Mouse (Mus musculus): ENCODE measurements around the gene Cnnm2. TPM values are rescaled to one million over a fixed set of nuclear protein-coding genes. Genes with fewer than 3 reads are reported as not detected.

Gene Cnnm2
- polyA plus RNA-seq, 1 experiment: 7.4 TPM

- Histone ChIP-seq H3K4me3 (ENCODE audit: control insufficient read depth, insufficient read depth, low read length) (no peak overlapping the region), H3K27ac (ENCODE audit: control insufficient read depth, insufficient read depth, low read length) (no peak overlapping the region), H3K4me1 (replicated peaks; ENCODE audit: control insufficient read depth, insufficient read depth, low read length) (0 out of 2 replicates have a peak, but pooled peaks cover 2% of the 10 kb centered on the region), H3K36me3 (ENCODE audit: control insufficient read depth, insufficient read depth, low read length) (no peaks in the 10 kb centered on the region), H3K27me3 (ENCODE audit: control insufficient read depth, insufficient read depth, low read length) (no peaks in the 10 kb centered on the region)
- TF ChIP-seq CTCF (IDR thresholded peaks at IDR 0.05; ENCODE audit: borderline replicate concordance, control insufficient read depth, extremely low read depth, insufficient read depth, low read length, poor library complexity) (no peak), POLR2A (IDR thresholded peaks at IDR 0.05; ENCODE audit: control insufficient read depth, extremely low read depth, insufficient read depth, low read length, poor library complexity) (no peak)
- WGBS: 43% methylated on average over 7 of the region's 7 CpGs
- DNase-seq: no peak
These were observed 57.9 kb downstream of the Cnnm2 start for GRCm38 (mm10) chr19:46819276-46819675.

GRCm38 (mm10) chr19:46822491-46822890 is 61.1 kb downstream of the Cnnm2 start:
- H3K27me3 ChIP-seq (ENCODE audit: control insufficient read depth, insufficient read depth, low read length): no peaks in the 10 kb centered on the region
- H3K36me3 ChIP-seq (ENCODE audit: control insufficient read depth, insufficient read depth, low read length): no peaks in the 10 kb centered on the region
- 97% methylated on average over 4 of the region's 4 CpGs for WGBS
- H3K27ac ChIP-seq (ENCODE audit: control insufficient read depth, insufficient read depth, low read length): no peak overlapping the region
- DNase-seq: no peak
- TF ChIP-seq POLR2A (IDR thresholded peaks at IDR 0.05; ENCODE audit: control insufficient read depth, extremely low read depth, insufficient read depth, low read length, poor library complexity) (no peak), CTCF (IDR thresholded peaks at IDR 0.05; ENCODE audit: borderline replicate concordance, control insufficient read depth, extremely low read depth, insufficient read depth, low read length, poor library complexity) (no peak)
- no peak overlapping the region for H3K4me3 ChIP-seq (ENCODE audit: control insufficient read depth, insufficient read depth, low read length)
- 0 out of 2 replicates have a peak, but pooled peaks cover 2% of the 10 kb centered on the region for H3K4me1 ChIP-seq (replicated peaks; ENCODE audit: control insufficient read depth, insufficient read depth, low read length)

- WGBS: 94% methylated on average over 5 of the region's 5 CpGs
- no peaks in the 10 kb centered on the region for H3K36me3 ChIP-seq (ENCODE audit: control insufficient read depth, insufficient read depth, low read length)
- DNase-seq: no peak
- H3K4me3 ChIP-seq (ENCODE audit: control insufficient read depth, insufficient read depth, low read length): no peak overlapping the region
- 0 out of 2 replicates have a peak, but pooled peaks cover 2% of the 10 kb centered on the region for H3K4me1 ChIP-seq (replicated peaks; ENCODE audit: control insufficient read depth, insufficient read depth, low read length)
- TF ChIP-seq POLR2A (IDR thresholded peaks at IDR 0.05; ENCODE audit: control insufficient read depth, extremely low read depth, insufficient read depth, low read length, poor library complexity): no peak
- TF ChIP-seq CTCF (IDR thresholded peaks at IDR 0.05; ENCODE audit: borderline replicate concordance, control insufficient read depth, extremely low read depth, insufficient read depth, low read length, poor library complexity): no peak
- no peaks in the 10 kb centered on the region for H3K27me3 ChIP-seq (ENCODE audit: control insufficient read depth, insufficient read depth, low read length)
- no peak overlapping the region for H3K27ac ChIP-seq (ENCODE audit: control insufficient read depth, insufficient read depth, low read length)
These were observed 62.4 kb downstream of the Cnnm2 start for GRCm38 (mm10) chr19:46823759-46824158.

GRCm38 (mm10) chr19:46824867-46825266 is 63.5 kb downstream of the Cnnm2 start:
- no peak for TF ChIP-seq CTCF (IDR thresholded peaks at IDR 0.05; ENCODE audit: borderline replicate concordance, control insufficient read depth, extremely low read depth, insufficient read depth, low read length, poor library complexity)
- TF ChIP-seq POLR2A (IDR thresholded peaks at IDR 0.05; ENCODE audit: control insufficient read depth, extremely low read depth, insufficient read depth, low read length, poor library complexity): no peak
- 93% methylated on average over 7 of the region's 7 CpGs for WGBS
- Histone ChIP-seq H3K27ac (ENCODE audit: control insufficient read depth, insufficient read depth, low read length) (no peak overlapping the region), H3K4me1 (replicated peaks; ENCODE audit: control insufficient read depth, insufficient read depth, low read length) (no peaks in the 10 kb centered on the region), H3K36me3 (ENCODE audit: control insufficient read depth, insufficient read depth, low read length) (no peaks in the 10 kb centered on the region), H3K4me3 (ENCODE audit: control insufficient read depth, insufficient read depth, low read length) (no peak overlapping the region), H3K27me3 (ENCODE audit: control insufficient read depth, insufficient read depth, low read length) (no peaks in the 10 kb centered on the region)
- no peak for DNase-seq

- Histone ChIP-seq H3K27ac (ENCODE audit: control insufficient read depth, insufficient read depth, low read length) (no peak overlapping the region), H3K4me1 (replicated peaks; ENCODE audit: control insufficient read depth, insufficient read depth, low read length) (no peaks in the 10 kb centered on the region), H3K27me3 (ENCODE audit: control insufficient read depth, insufficient read depth, low read length) (no peaks in the 10 kb centered on the region), H3K4me3 (ENCODE audit: control insufficient read depth, insufficient read depth, low read length) (no peak overlapping the region), H3K36me3 (ENCODE audit: control insufficient read depth, insufficient read depth, low read length) (no peaks in the 10 kb centered on the region)
- WGBS: 91% methylated on average over 5 of the region's 5 CpGs
- DNase-seq: no peak
- TF ChIP-seq POLR2A (IDR thresholded peaks at IDR 0.05; ENCODE audit: control insufficient read depth, extremely low read depth, insufficient read depth, low read length, poor library complexity): no peak
These were observed 66.3 kb downstream of the Cnnm2 start for GRCm38 (mm10) chr19:46827654-46828165.

- Histone ChIP-seq H3K27me3 (ENCODE audit: control insufficient read depth, insufficient read depth, low read length) (no peaks in the 10 kb centered on the region), H3K4me3 (ENCODE audit: control insufficient read depth, insufficient read depth, low read length) (no peak overlapping the region), H3K4me1 (replicated peaks; ENCODE audit: control insufficient read depth, insufficient read depth, low read length) (no peaks in the 10 kb centered on the region), H3K36me3 (ENCODE audit: control insufficient read depth, insufficient read depth, low read length) (no peaks in the 10 kb centered on the region), H3K27ac (ENCODE audit: control insufficient read depth, insufficient read depth, low read length) (no peak overlapping the region)
- TF ChIP-seq CTCF (IDR thresholded peaks at IDR 0.05; ENCODE audit: borderline replicate concordance, control insufficient read depth, extremely low read depth, insufficient read depth, low read length, poor library complexity) (no peak), POLR2A (IDR thresholded peaks at IDR 0.05; ENCODE audit: control insufficient read depth, extremely low read depth, insufficient read depth, low read length, poor library complexity) (no peak)
- DNase-seq: no peak
- WGBS: 98% methylated on average over 3 of the region's 3 CpGs
These were observed 67.6 kb downstream of the Cnnm2 start for GRCm38 (mm10) chr19:46828961-46829360.

GRCm38 (mm10) chr19:46831381-46831780 is 70.0 kb downstream of the Cnnm2 start:
- WGBS: 94% methylated on average over 9 of the region's 9 CpGs
- TF ChIP-seq POLR2A (IDR thresholded peaks at IDR 0.05; ENCODE audit: control insufficient read depth, extremely low read depth, insufficient read depth, low read length, poor library complexity) (no peak), CTCF (IDR thresholded peaks at IDR 0.05; ENCODE audit: borderline replicate concordance, control insufficient read depth, extremely low read depth, insufficient read depth, low read length, poor library complexity) (no peak)
- Histone ChIP-seq H3K27ac (ENCODE audit: control insufficient read depth, insufficient read depth, low read length) (no peak overlapping the region), H3K36me3 (ENCODE audit: control insufficient read depth, insufficient read depth, low read length) (no peaks in the 10 kb centered on the region), H3K27me3 (ENCODE audit: control insufficient read depth, insufficient read depth, low read length) (no peaks in the 10 kb centered on the region), H3K4me3 (ENCODE audit: control insufficient read depth, insufficient read depth, low read length) (no peak overlapping the region), H3K4me1 (replicated peaks; ENCODE audit: control insufficient read depth, insufficient read depth, low read length) (no peaks in the 10 kb centered on the region)
- DNase-seq: no peak
